16 mouse cellular contexts compared by ENCODE assay signal in the genomic region with DNA sequence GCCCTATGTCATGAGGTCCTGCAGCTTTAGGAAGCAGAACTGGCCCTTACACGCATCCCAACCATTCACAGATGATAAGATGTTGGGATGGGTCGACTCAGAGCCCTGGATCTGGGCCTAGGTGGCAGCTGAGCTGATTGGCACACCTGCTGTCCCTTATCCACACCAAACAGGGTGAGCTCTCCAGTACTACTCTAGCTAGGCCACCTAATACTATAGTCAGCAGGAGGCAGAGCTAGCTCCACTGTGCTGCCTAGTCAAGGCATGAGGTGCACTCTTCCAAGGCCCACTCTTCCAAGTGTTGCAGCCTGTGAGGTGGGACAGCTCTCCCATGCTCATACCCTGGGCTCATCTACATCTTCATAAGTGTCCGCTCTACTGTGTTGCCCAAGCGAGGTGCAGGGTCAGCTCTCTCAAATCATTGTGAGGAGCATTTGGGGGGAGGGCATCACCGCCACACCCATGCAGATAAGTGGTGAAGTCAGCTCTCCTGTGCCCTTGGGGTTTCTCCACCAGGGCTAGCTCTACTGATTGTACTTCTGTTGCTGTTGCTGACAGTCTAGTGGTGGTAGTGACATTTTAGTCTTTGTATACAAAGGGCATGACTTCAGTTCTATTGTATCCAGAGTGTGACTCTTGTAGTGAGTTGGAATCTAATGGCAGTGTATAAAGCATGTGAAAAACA. TPM values are rescaled to one million over a fixed set of nuclear protein-coding genes. Genes with fewer than 3 reads are reported as not detected.
DNase-seq lines count a peak whose midpoint lies in the region; ATAC-seq and TF ChIP-seq lines count a peak whose summit lies in the region.
"Had no signal": no experiment of that assay in that cellular context is flagged by ENCODE, and none has a peak within 500 bp of the region (broad histone marks: within the 10 kb centered on the region; RNA-seq: fewer than 3 reads in every experiment).

No protein-coding gene starts in this region.

- 0 out of 2 replicates have a peak, but pooled peaks have one; percentile 27 for ATAC-seq in heart, postnatal 0 days (ENCODE audit: insufficient read depth, low read depth)
- no peak for ATAC-seq in heart, embryonic 11.5 days (replicated peaks; ENCODE audit: insufficient number of reproducible peaks, low FRiP score, low TSS enrichment)
- peak; percentile 57; the same call in 1 of the 2 replicates for ATAC-seq in liver, embryonic 16.5 days (ENCODE audit: low read depth)
- ATAC-seq: CD4-positive, CD25-positive, alpha-beta regulatory T cell, adult 4 months; forebrain, embryonic 13.5 days had no signal

- H3K27ac ChIP-seq in heart, postnatal 0 days (ENCODE audit: low read depth), result 0 out of 2 replicates have a peak overlapping the region, but pooled peaks have one; percentile 23
- H3K27ac ChIP-seq in heart, embryonic 11.5 days (ENCODE audit: low read depth, low read length), result no peak overlapping the region
- H3K27ac ChIP-seq in ES-Bruce4 (ENCODE audit: insufficient read depth, low read length), result 0 out of 2 replicates have a peak overlapping the region, but pooled peaks have one; percentile 55
- H3K27ac ChIP-seq in liver, embryonic 16.5 days (ENCODE audit: low read length), result no peak overlapping the region
- H3K27ac ChIP-seq: forebrain, embryonic 13.5 days; left cerebral cortex, adult 2 months; neural tube, embryonic 13.5 days had no signal

- no peak overlapping the region for H3K4me2 ChIP-seq in heart, postnatal 0 days (ENCODE audit: low read depth, low read length)
- no peak overlapping the region for H3K4me2 ChIP-seq in heart, embryonic 11.5 days
- no peak overlapping the region for H3K4me2 ChIP-seq in liver, embryonic 16.5 days (ENCODE audit: low read depth, low read length)
- H3K4me2 ChIP-seq: forebrain, embryonic 13.5 days; lung, embryonic 14.5 days; neural tube, embryonic 13.5 days had no signal

- DNase-seq in heart, postnatal 0 days (ENCODE audit: low spot score), result no peak
- DNase-seq in cerebellum, postnatal 25 days, result no peak
- DNase-seq in cerebellum, adult 8-10 months, result no peak
- DNase-seq: cerebellum, adult 9-11 months; gastrocnemius, postnatal 25 days; kidney, postnatal 10 days; lung, embryonic 14.5 days; thymus, postnatal 25 days had no signal

- TF ChIP-seq POLR2A in ES-Bruce4 (IDR thresholded peaks at IDR 0.05; ENCODE audit: insufficient read depth, low read length), result no peak

- no peak for TF ChIP-seq EP300 in heart, postnatal 0 days (IDR thresholded peaks at IDR 0.05; ENCODE audit: low read depth)
- TF ChIP-seq EP300 in ES-Bruce4 (IDR thresholded peaks at IDR 0.05; ENCODE audit: insufficient read depth, low read depth, low read length), result no peak

- no peak overlapping the region for H3K9ac ChIP-seq in heart, postnatal 0 days (replicated peaks; ENCODE audit: low read depth, low read length)
- no peak overlapping the region for H3K9ac ChIP-seq in heart, embryonic 11.5 days (ENCODE audit: low read depth, low read length)
- H3K9ac ChIP-seq in ES-Bruce4 (ENCODE audit: low read depth, poor library complexity, severe bottlenecking), result no peak overlapping the region
- no peak overlapping the region for H3K9ac ChIP-seq in liver, embryonic 16.5 days (ENCODE audit: low read depth, low read length)
- H3K9ac ChIP-seq: forebrain, embryonic 13.5 days; lung, embryonic 14.5 days; neural tube, embryonic 13.5 days had no signal

- WGBS in heart, postnatal 0 days, result 56% methylated on average over 5 of the region's 5 CpGs
- 74% methylated on average over 5 of the region's 5 CpGs for WGBS in heart, embryonic 11.5 days (ENCODE audit: insufficient replicate concordance)
- WGBS in liver, embryonic 16.5 days (ENCODE audit: insufficient replicate concordance), result 50% methylated on average over 5 of the region's 5 CpGs

- H3K4me3 ChIP-seq in heart, postnatal 0 days (ENCODE audit: low read depth, low read length), result no peak overlapping the region
- H3K4me3 ChIP-seq in heart, embryonic 11.5 days (ENCODE audit: low read depth, low read length), result no peak overlapping the region
- peak overlapping the region; percentile 50 for H3K4me3 ChIP-seq in E14TG2a.4 (replicated peaks; ENCODE audit: low read length)
- peak overlapping the region; percentile 8 for H3K4me3 ChIP-seq in ES-Bruce4 (ENCODE audit: low read depth, low read length)
- H3K4me3 ChIP-seq in liver, embryonic 16.5 days (ENCODE audit: low read depth, low read length), result no peak overlapping the region
- H3K4me3 ChIP-seq: forebrain, embryonic 13.5 days; left cerebral cortex, adult 2 months; neural tube, embryonic 13.5 days had no signal

- no peaks in the 10 kb centered on the region for H3K9me3 ChIP-seq in heart, postnatal 0 days (replicated peaks; ENCODE audit: control insufficient read depth, low read length)
- H3K9me3 ChIP-seq in heart, embryonic 11.5 days (replicated peaks; ENCODE audit: control insufficient read depth, low read length), result no peaks in the 10 kb centered on the region
- H3K9me3 ChIP-seq in E14TG2a.4 (ENCODE audit: low read length) (no peaks in the 10 kb centered on the region), ES-Bruce4 (replicated peaks; ENCODE audit: control insufficient read depth, insufficient read depth, low read length, poor library complexity, severe bottlenecking) (no peaks in the 10 kb centered on the region)
- no peaks in the 10 kb centered on the region for H3K9me3 ChIP-seq in liver, embryonic 16.5 days (replicated peaks; ENCODE audit: control insufficient read depth, low read length)
- H3K9me3 ChIP-seq: forebrain, embryonic 13.5 days; neural tube, embryonic 13.5 days had no signal

- no peaks in the 10 kb centered on the region; the same call in 1 of the 2 replicates for H3K36me3 ChIP-seq in heart, postnatal 0 days (replicated peaks; ENCODE audit: control insufficient read depth, insufficient read depth, low read length)
- no peaks in the 10 kb centered on the region for H3K36me3 ChIP-seq in heart, embryonic 11.5 days (ENCODE audit: control insufficient read depth, insufficient read depth, low read length)
- H3K36me3 ChIP-seq in E14TG2a.4 (ENCODE audit: insufficient read depth, low read length) (peaks cover 12% of the 10 kb centered on the region), ES-Bruce4 (ENCODE audit: control insufficient read depth, insufficient read depth, low read length, poor library complexity, severe bottlenecking) (peaks cover 4% of the 10 kb centered on the region; the same call in 1 of the 2 replicates)
- H3K36me3 ChIP-seq in liver, embryonic 16.5 days (ENCODE audit: control insufficient read depth, insufficient read depth), result peaks cover 5% of the 10 kb centered on the region; the same call in 1 of the 2 replicates

- TF ChIP-seq CTCF in heart, postnatal 0 days (IDR thresholded peaks at IDR 0.05; ENCODE audit: low read depth), result no peak
- TF ChIP-seq CTCF in E14TG2a.4 (conservative IDR thresholded peaks at IDR 0.05; ENCODE audit: low read length) (no peak), ES-Bruce4 (IDR thresholded peaks at IDR 0.05; ENCODE audit: low read depth, low read length) (no peak)

- no peaks in the 10 kb centered on the region for H3K27me3 ChIP-seq in heart, postnatal 0 days (ENCODE audit: control insufficient read depth, insufficient read depth, low read length)
- no peaks in the 10 kb centered on the region for H3K27me3 ChIP-seq in heart, embryonic 11.5 days (ENCODE audit: control insufficient read depth, insufficient read depth, low read length)
- H3K27me3 ChIP-seq in E14TG2a.4 (ENCODE audit: insufficient read depth, low read length), result no peaks in the 10 kb centered on the region
- no peaks in the 10 kb centered on the region for H3K27me3 ChIP-seq in ES-Bruce4 (ENCODE audit: control insufficient read depth, insufficient read depth, low read length, poor library complexity, severe bottlenecking)
- no peaks in the 10 kb centered on the region for H3K27me3 ChIP-seq in liver, embryonic 16.5 days (ENCODE audit: control insufficient read depth, insufficient read depth, low read depth, low read length)
- H3K27me3 ChIP-seq: forebrain, embryonic 13.5 days; neural tube, embryonic 13.5 days had no signal

- H3K4me1 ChIP-seq in heart, postnatal 0 days (ENCODE audit: control insufficient read depth, insufficient read depth), result peaks cover 11% of the 10 kb centered on the region
- H3K4me1 ChIP-seq in heart, embryonic 11.5 days (ENCODE audit: control insufficient read depth, insufficient read depth, low read length), result peaks cover 8% of the 10 kb centered on the region; the same call in 1 of the 2 replicates
- H3K4me1 ChIP-seq in E14TG2a.4 (replicated peaks; ENCODE audit: low read depth, low read length), result peaks cover 62% of the 10 kb centered on the region
- H3K4me1 ChIP-seq in ES-Bruce4 (ENCODE audit: control insufficient read depth, insufficient read depth, low read length), result peaks cover 2% of the 10 kb centered on the region
- peaks cover 14% of the 10 kb centered on the region for H3K4me1 ChIP-seq in liver, embryonic 16.5 days (ENCODE audit: control insufficient read depth, low read depth, low read length)

RNA-seq across cellular contexts. Expression of a gene that starts 12.4 kb away (rescaled TPM):
- total RNA-seq in heart, postnatal 0 days (2014; rRNA removed; ENCODE audit: low replicate concordance), result 119 and 122 TPM in 2 replicates
- polyA plus RNA-seq in heart, postnatal 0 days (2015; fragmentation: Nextera tagmentation; extraction: Ambion mirVana), result 47.6 and 49.0 TPM in 2 replicates
- 47.7 and 51.2 TPM in 2 replicates for polyA plus RNA-seq in heart, embryonic 11.5 days (2014; fragmentation: Nextera tagmentation; extraction: Ambion mirVana)
- polyA plus RNA-seq in ES-Bruce4 (2011; ENCODE audit: insufficient read depth, insufficient read length, low read depth, missing spikeins), result 183 and 202 TPM in 2 replicates
- polyA plus RNA-seq in liver, embryonic 16.5 days (2015; fragmentation: Nextera tagmentation; extraction: Ambion mirVana), result 11.0 and 12.1 TPM in 2 replicates

Comparison
In these comparisons a context has a peak if more than half of its experiments do, and no peak if none do; other contexts are left out.
1. H3K27ac ChIP-seq: peak in heart, postnatal 0 days (single experiment) and ES-Bruce4 (single experiment); none in heart, embryonic 11.5 days (single experiment) and liver, embryonic 16.5 days (single experiment).
2. H3K4me3 ChIP-seq: peak in E14TG2a.4 (single experiment) and ES-Bruce4 (single experiment); none in heart, postnatal 0 days (single experiment), heart, embryonic 11.5 days (single experiment) and liver, embryonic 16.5 days (single experiment).